Mouse (Mus musculus): ENCODE measurements at regions not wholly inside any gene's neighbourhood (a gene's known extent, or its start where the extent isn't known, plus 50 kb on each side); places are given as distances from the start of the nearest gene placed in this dataset.

DNA sequence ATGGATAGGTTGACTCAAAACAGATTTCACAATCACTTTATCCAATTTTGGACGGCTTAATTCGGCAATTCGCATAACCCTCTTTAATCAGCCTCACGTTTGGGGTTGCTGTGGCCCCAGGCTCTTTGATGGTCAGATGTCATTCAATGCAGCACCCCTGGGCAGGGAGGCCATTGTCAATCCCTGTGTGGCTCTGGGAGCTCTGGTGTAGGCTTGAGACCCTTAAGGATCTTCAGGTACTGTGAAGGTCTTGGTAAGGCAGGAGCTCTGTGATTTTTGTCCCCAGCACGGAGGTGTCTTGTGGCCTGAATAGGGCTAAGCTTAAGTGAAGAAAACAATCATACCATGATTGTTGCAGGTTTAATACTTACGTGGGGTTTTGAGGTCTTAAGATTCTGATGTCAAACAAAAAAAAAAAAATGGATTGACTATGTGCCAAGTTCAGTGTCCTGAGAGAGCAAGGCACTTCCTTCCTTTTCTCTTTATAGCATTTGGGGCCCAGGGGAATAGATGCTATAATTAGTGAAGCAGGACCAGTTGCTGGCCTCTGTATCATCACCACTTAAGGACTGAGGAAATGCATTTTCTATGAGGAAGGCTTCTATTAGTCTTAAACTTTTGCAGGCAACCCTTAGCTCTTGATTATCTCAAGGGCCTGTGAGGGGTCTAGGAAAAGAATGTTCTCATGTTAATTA lies 98.9 kb downstream of the Ttc32 start:
- no peaks in the 10 kb centered on the region for H3K9me3 ChIP-seq (replicated peaks; ENCODE audit: control insufficient read depth, low read length)
- ATAC-seq = no peak

DNA sequence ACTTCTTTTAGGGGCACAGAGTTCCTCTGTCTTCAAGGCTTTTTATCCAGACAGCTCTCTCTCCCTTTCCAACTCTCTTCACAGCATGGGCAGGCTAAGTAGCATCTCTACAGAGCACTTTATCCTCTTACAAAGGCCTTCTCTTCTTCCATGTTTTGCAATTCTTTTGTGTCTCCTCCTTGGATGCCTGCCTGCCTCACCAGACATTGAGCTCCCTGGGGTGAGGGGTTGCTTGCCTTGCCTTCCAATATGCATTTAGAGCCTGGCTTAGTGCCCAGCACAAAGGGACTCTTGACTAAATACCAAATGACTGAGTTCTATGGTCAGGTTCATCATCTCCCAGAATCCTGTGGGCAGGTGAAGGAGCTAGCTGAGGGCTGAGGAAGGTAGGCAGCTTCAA lies 102.8 kb downstream of the Ttc32 start:
- DNase-seq (ENCODE audit: low spot score) = no peak
- H3K27ac ChIP-seq (ENCODE audit: low read depth, low read length) = no peak overlapping the region
- H3K9me3 ChIP-seq (replicated peaks; ENCODE audit: control insufficient read depth, low read length) = no peaks in the 10 kb centered on the region
- ATAC-seq = no peak
- no peaks in the 10 kb centered on the region for H3K27me3 ChIP-seq (replicated peaks; ENCODE audit: control insufficient read depth, insufficient read depth, low read length)
- no peak overlapping the region for H3K4me3 ChIP-seq (ENCODE audit: low read depth, low read length)
- H3K36me3 ChIP-seq (ENCODE audit: control insufficient read depth, insufficient read depth, low read length) = no peaks in the 10 kb centered on the region
- no peak overlapping the region for H3K4me2 ChIP-seq (ENCODE audit: low read length)
- no peaks in the 10 kb centered on the region for H3K4me1 ChIP-seq (ENCODE audit: control insufficient read depth, insufficient read depth, low read length)
- no peak overlapping the region for H3K9ac ChIP-seq (ENCODE audit: low read length)

More for the DNA sequence above, 98.9 kb downstream of the Ttc32 start:
- Histone ChIP-seq H3K4me1 (ENCODE audit: control insufficient read depth, insufficient read depth, low read length) (no peaks in the 10 kb centered on the region), H3K27ac (ENCODE audit: low read depth, low read length) (no peak overlapping the region), H3K27me3 (replicated peaks; ENCODE audit: control insufficient read depth, insufficient read depth, low read length) (no peaks in the 10 kb centered on the region), H3K9ac (ENCODE audit: low read length) (no peak overlapping the region), H3K4me3 (ENCODE audit: low read depth, low read length) (no peak overlapping the region), H3K4me2 (ENCODE audit: low read length) (no peak overlapping the region), H3K36me3 (ENCODE audit: control insufficient read depth, insufficient read depth, low read length) (no peaks in the 10 kb centered on the region)
- WGBS = 66% methylated on average over 6 of the region's 6 CpGs
- DNase-seq (ENCODE audit: low spot score) = no peak

DNA sequence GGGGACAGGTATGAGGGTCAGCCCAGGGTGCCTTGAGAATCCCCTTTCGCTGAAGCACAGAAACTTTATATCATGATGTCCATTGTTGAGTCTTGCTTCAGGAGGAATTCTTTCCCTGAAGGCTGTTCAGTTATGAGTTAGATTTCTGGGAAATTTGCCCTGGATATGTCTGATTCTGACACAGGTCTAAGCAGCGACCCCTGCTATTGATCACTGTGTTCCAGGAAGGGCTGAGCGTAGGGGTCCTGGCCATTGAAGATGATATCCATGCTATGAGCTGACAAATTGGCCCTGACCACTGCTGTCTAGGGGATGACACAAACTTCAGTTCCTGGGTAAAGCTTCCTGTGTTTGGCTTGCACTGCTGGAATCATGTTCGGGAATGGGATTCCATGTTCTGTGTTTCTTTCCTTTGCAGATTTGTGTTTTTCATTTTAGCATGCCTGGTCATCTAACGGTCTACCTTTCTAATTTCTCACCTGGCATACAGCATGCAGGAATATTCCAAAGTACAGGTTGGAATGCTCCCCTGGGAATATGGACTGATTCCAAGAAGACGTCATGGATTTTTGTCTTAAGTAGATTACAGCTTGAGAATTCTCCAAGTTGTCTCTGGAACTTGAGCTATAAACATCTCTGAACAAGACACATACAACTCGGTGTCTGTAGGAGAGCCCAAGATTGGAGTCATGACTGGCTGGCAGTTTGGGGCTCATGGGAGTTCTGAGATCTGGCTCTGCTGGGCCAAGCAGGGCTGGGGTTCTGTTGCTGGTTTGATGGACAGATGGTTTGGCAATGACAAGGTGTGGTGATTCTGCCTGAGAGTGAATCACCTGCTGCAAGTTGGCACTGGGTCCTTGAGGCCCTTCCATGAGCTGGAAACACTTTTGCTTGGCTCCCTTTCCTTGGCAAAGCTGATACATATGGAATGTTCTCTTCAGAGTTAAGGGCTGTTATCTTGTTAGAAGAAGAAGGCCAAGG lies 104.4 kb downstream of the Ttc32 start:
- Histone ChIP-seq H3K27me3 (replicated peaks; ENCODE audit: control insufficient read depth, insufficient read depth, low read length) (no peaks in the 10 kb centered on the region), H3K4me1 (ENCODE audit: control insufficient read depth, insufficient read depth, low read length) (no peaks in the 10 kb centered on the region), H3K27ac (ENCODE audit: low read depth, low read length) (no peak overlapping the region), H3K4me3 (ENCODE audit: low read depth, low read length) (no peak overlapping the region), H3K4me2 (ENCODE audit: low read length) (no peak overlapping the region), H3K9me3 (replicated peaks; ENCODE audit: control insufficient read depth, low read length) (no peaks in the 10 kb centered on the region), H3K36me3 (ENCODE audit: control insufficient read depth, insufficient read depth, low read length) (no peaks in the 10 kb centered on the region), H3K9ac (ENCODE audit: low read length) (no peak overlapping the region)
- no peak for ATAC-seq
- DNase-seq (ENCODE audit: low spot score) = no peak
- 92% methylated on average over 7 of the region's 7 CpGs for WGBS

DNA sequence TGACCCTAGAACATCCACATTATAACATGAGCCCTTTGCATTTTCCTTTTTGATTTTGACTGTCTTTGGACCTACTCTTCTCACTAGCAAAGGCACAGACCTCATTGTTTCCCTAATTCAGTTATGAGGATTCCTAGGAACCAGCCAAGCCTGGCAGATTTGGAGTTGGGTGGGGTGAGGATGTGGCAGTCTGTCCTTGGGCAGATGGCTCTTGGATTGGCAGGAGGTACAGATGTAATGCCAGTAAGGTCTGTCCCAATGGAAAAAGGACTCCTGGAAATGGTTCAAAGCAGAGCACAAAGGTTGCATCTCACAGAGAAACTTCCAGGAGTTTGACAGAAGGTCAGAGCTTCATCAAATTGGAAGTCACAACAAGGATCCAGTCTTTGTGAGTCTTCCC lies 121.2 kb downstream of the Ttc32 start:
- H3K4me3 ChIP-seq (ENCODE audit: low read depth, low read length) = no peak overlapping the region
- no peaks in the 10 kb centered on the region for H3K9me3 ChIP-seq (replicated peaks; ENCODE audit: control insufficient read depth, low read length)
- no peak for ATAC-seq
- DNase-seq (ENCODE audit: low spot score) = no peak
- H3K4me1 ChIP-seq (ENCODE audit: control insufficient read depth, insufficient read depth, low read length) = no peaks in the 10 kb centered on the region
- no peak overlapping the region for H3K4me2 ChIP-seq (ENCODE audit: low read length)
- no peaks in the 10 kb centered on the region for H3K36me3 ChIP-seq (ENCODE audit: control insufficient read depth, insufficient read depth, low read length)
- no peak overlapping the region for H3K9ac ChIP-seq (ENCODE audit: low read length)
- H3K27me3 ChIP-seq (replicated peaks; ENCODE audit: control insufficient read depth, insufficient read depth, low read length) = no peaks in the 10 kb centered on the region
- H3K27ac ChIP-seq (ENCODE audit: low read depth, low read length) = no peak overlapping the region

DNA sequence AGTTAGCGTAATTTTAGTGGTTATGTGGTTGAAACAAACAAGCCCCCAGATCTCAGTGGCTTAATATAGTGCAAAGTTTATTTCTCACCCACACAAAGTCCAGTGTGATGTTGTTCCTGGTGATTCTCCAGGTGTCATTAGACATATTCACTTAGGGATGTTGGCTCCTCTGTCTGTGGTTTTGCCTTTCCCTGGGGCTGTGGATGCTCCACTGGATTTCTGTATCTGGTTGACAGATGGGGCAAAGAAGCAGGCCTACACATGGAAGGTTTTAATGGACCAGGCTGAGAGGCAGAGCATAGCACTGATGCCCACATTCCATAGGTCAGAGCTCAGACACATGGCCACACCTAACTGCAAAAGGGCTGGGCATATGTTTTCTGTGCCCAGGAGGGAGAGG lies 121.6 kb downstream of the Ttc32 start:
- Histone ChIP-seq H3K4me2 (ENCODE audit: low read length) (no peak overlapping the region), H3K9ac (ENCODE audit: low read length) (no peak overlapping the region), H3K36me3 (ENCODE audit: control insufficient read depth, insufficient read depth, low read length) (no peaks in the 10 kb centered on the region), H3K4me3 (ENCODE audit: low read depth, low read length) (no peak overlapping the region), H3K9me3 (replicated peaks; ENCODE audit: control insufficient read depth, low read length) (no peaks in the 10 kb centered on the region), H3K27ac (ENCODE audit: low read depth, low read length) (no peak overlapping the region), H3K4me1 (ENCODE audit: control insufficient read depth, insufficient read depth, low read length) (no peaks in the 10 kb centered on the region), H3K27me3 (replicated peaks; ENCODE audit: control insufficient read depth, insufficient read depth, low read length) (no peaks in the 10 kb centered on the region)
- WGBS = 91% methylated on average over 1 of the region's 1 CpGs
- DNase-seq (ENCODE audit: low spot score) (no peak), ATAC-seq (no peak)

DNA sequence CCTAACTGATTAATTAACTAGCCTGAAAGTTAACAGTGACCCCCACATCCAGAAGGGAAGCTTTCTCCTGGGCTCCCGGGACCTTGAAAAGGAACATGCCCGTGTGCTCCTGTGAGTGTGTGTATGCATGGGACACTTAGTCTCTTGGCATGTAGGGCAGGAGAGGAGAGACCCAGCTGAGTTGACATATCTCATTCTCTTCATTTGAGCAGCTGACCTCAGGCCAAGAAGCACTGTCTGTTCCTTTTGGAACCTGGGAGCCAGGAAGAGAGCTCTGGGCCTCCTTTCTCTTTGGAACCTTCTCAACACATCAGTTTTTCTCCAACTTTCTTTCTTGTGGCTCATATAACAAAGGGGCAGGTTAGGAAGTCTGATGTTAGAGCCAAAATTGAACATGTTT lies 124.7 kb downstream of the Ttc32 start:
- Histone ChIP-seq H3K9ac (ENCODE audit: low read length) (no peak overlapping the region), H3K27ac (ENCODE audit: low read depth, low read length) (no peak overlapping the region), H3K27me3 (replicated peaks; ENCODE audit: control insufficient read depth, insufficient read depth, low read length) (no peaks in the 10 kb centered on the region), H3K36me3 (ENCODE audit: control insufficient read depth, insufficient read depth, low read length) (no peaks in the 10 kb centered on the region), H3K4me3 (ENCODE audit: low read depth, low read length) (no peak overlapping the region), H3K4me1 (ENCODE audit: control insufficient read depth, insufficient read depth, low read length) (no peaks in the 10 kb centered on the region), H3K9me3 (replicated peaks; ENCODE audit: control insufficient read depth, low read length) (no peaks in the 10 kb centered on the region), H3K4me2 (ENCODE audit: low read length) (no peak overlapping the region)
- DNase-seq (ENCODE audit: low spot score) = no peak
- no peak for ATAC-seq
- 90% methylated on average over 2 of the region's 2 CpGs for WGBS

DNA sequence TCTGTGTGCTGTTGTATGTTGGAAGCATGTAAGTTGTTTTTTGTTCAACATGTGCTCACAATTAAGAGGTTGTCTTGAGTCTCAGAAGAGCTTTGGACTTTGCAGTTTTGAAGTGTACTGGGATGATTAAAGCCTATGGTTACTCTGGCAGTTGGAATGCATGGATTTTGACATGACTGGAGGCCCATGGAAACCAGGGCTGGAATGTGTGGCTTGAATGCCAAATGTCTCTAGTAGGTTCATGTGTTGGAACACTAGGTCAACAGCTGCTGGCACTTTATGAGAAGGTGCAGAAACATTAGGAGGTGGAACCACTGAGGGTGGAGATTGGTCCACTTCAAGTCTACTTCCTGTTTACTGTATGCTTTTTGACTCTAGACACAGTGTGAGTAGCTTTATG lies 127.0 kb downstream of the Ttc32 start:
- H3K36me3 ChIP-seq (ENCODE audit: control insufficient read depth, insufficient read depth, low read length) = no peaks in the 10 kb centered on the region
- H3K9ac ChIP-seq (ENCODE audit: low read length) = no peak overlapping the region
- no peak overlapping the region for H3K4me2 ChIP-seq (ENCODE audit: low read length)
- H3K4me3 ChIP-seq (ENCODE audit: low read depth, low read length) = no peak overlapping the region
- DNase-seq (ENCODE audit: low spot score) (no peak), ATAC-seq (no peak)
- no peaks in the 10 kb centered on the region for H3K27me3 ChIP-seq (replicated peaks; ENCODE audit: control insufficient read depth, insufficient read depth, low read length)
- H3K27ac ChIP-seq (ENCODE audit: low read depth, low read length) = no peak overlapping the region
- no peaks in the 10 kb centered on the region for H3K4me1 ChIP-seq (ENCODE audit: control insufficient read depth, insufficient read depth, low read length)
- no peaks in the 10 kb centered on the region for H3K9me3 ChIP-seq (replicated peaks; ENCODE audit: control insufficient read depth, low read length)

DNA sequence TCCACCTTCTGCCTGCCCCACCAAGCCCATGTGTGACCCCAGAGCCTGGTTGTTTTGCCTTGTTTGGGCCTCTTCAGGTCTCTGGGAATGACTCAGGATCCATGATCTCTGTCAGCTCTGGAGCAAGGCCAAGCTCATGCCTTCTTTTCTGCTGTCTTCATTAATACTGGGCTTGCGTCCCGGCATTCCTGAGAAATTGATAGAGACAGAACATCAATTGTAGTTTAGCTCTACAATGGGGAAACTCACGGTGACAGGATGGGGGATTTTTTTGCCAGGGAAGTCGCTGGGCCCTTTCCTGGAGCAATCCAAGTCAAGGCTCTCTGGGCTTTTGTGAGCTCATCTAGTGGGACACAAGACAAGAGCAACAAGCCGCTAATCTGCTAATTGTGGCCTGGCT lies 129.0 kb downstream of the Ttc32 start:
- H3K4me3 ChIP-seq (ENCODE audit: low read depth, low read length) = no peak overlapping the region
- no peak overlapping the region for H3K4me2 ChIP-seq (ENCODE audit: low read length)
- no peaks in the 10 kb centered on the region for H3K9me3 ChIP-seq (replicated peaks; ENCODE audit: control insufficient read depth, low read length)
- DNase-seq (ENCODE audit: low spot score) (no peak), ATAC-seq (no peak)
- WGBS = 66% methylated on average over 5 of the region's 5 CpGs
- H3K4me1 ChIP-seq (ENCODE audit: control insufficient read depth, insufficient read depth, low read length) = no peaks in the 10 kb centered on the region
- no peak overlapping the region for H3K9ac ChIP-seq (ENCODE audit: low read length)
- H3K36me3 ChIP-seq (ENCODE audit: control insufficient read depth, insufficient read depth, low read length) = no peaks in the 10 kb centered on the region
- no peak overlapping the region for H3K27ac ChIP-seq (ENCODE audit: low read depth, low read length)
- H3K27me3 ChIP-seq (replicated peaks; ENCODE audit: control insufficient read depth, insufficient read depth, low read length) = no peaks in the 10 kb centered on the region

DNA sequence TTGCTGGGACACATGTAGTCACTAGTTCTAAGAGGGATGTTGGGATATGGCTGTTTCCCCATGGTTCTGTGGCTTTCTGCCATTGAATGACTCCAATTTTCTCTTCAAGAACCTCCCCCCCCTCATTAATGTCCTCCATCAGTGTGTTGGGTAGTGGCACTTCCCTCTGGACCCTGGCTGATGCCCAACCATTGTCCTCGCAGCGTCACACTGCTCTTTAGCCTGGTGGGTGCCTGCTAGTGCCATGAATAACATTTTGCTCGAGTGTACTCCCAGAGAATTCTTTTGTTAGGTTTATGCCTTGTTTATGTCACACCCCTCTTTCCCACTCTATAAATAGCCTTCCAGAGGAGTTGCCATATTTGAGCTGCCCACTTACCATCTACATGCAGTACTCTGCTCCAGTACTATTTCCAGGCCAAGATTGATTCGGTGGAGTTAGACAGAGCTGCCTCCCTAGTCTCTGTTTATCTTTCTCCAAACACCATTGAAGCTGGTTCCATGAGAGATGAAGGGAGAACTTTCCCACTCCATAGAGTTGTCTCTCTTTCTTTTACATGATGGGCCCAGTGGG lies 135.7 kb downstream of the Ttc32 start:
- no peak overlapping the region for H3K4me3 ChIP-seq (ENCODE audit: low read depth, low read length)
- ATAC-seq = no peak
- H3K9me3 ChIP-seq (replicated peaks; ENCODE audit: control insufficient read depth, low read length) = no peaks in the 10 kb centered on the region
- WGBS = 76% methylated on average over 4 of the region's 4 CpGs
- H3K4me1 ChIP-seq (ENCODE audit: control insufficient read depth, insufficient read depth, low read length) = no peaks in the 10 kb centered on the region
- H3K36me3 ChIP-seq (ENCODE audit: control insufficient read depth, insufficient read depth, low read length) = no peaks in the 10 kb centered on the region
- no peaks in the 10 kb centered on the region for H3K27me3 ChIP-seq (replicated peaks; ENCODE audit: control insufficient read depth, insufficient read depth, low read length)
- no peak overlapping the region for H3K4me2 ChIP-seq (ENCODE audit: low read length)
- H3K27ac ChIP-seq (ENCODE audit: low read depth, low read length) = no peak overlapping the region
- no peak for DNase-seq (ENCODE audit: low spot score)
- no peak overlapping the region for H3K9ac ChIP-seq (ENCODE audit: low read length)

Data from forebrain, embryonic 14.5 days (tissue).